Mouse (Mus musculus): ENCODE results near the gene Oxct1.

Oxct1 gene

GRCm38 (mm10) chr15:4028411-4028700 lies 2.2 kb downstream of the Oxct1 start:
- no peak for DNase-seq (ENCODE audit: low read depth, low spot score)

- DNase-seq (ENCODE audit: low read depth, low spot score), result no peak
Measured at GRCm38 (mm10) chr15:4028960-4029359, 2.8 kb downstream of the Oxct1 start.

GRCm38 (mm10) chr15:4033168-4034004 lies 7.2 kb downstream of the Oxct1 start:
- DNase-seq (ENCODE audit: low read depth, low spot score), result peak; percentile 10

- peak; percentile 25 for DNase-seq (ENCODE audit: low read depth, low spot score)
Measured at GRCm38 (mm10) chr15:4042423-4042822, 16.2 kb downstream of the Oxct1 start.

- peak; percentile 82 for DNase-seq (ENCODE audit: low read depth, low spot score)
Measured at GRCm38 (mm10) chr15:4043032-4043471, 16.9 kb downstream of the Oxct1 start.

GRCm38 (mm10) chr15:4056627-4057026 lies 30.4 kb downstream of the Oxct1 start:
- DNase-seq (ENCODE audit: low read depth, low spot score), result peak; percentile 8

- no peak for DNase-seq (ENCODE audit: low read depth, low spot score)
Measured at GRCm38 (mm10) chr15:4063574-4063973, 37.4 kb downstream of the Oxct1 start.

GRCm38 (mm10) chr15:4064013-4064412 lies 37.8 kb downstream of the Oxct1 start:
- DNase-seq (ENCODE audit: low read depth, low spot score), result no peak

GRCm38 (mm10) chr15:4064694-4065093 lies 38.5 kb downstream of the Oxct1 start:
- DNase-seq (ENCODE audit: low read depth, low spot score), result no peak

GRCm38 (mm10) chr15:4067273-4067990 lies 41.2 kb downstream of the Oxct1 start:
- DNase-seq (ENCODE audit: low read depth, low spot score), result no peak

- no peak for DNase-seq (ENCODE audit: low read depth, low spot score)
Measured at GRCm38 (mm10) chr15:4077978-4078377, 51.8 kb downstream of the Oxct1 start.

- DNase-seq (ENCODE audit: low read depth, low spot score), result no peak
Measured at GRCm38 (mm10) chr15:4078785-4079184, 52.6 kb downstream of the Oxct1 start.

GRCm38 (mm10) chr15:4079425-4080189 lies 53.4 kb downstream of the Oxct1 start:
- no peak for DNase-seq (ENCODE audit: low read depth, low spot score)

GRCm38 (mm10) chr15:4085600-4086384 lies 59.6 kb downstream of the Oxct1 start:
- DNase-seq (ENCODE audit: low read depth, low spot score), result peak; percentile 68

- no peak for DNase-seq (ENCODE audit: low read depth, low spot score)
Measured at GRCm38 (mm10) chr15:4087446-4087845, 61.3 kb downstream of the Oxct1 start.

GRCm38 (mm10) chr15:4087914-4088313 lies 61.7 kb downstream of the Oxct1 start:
- no peak for DNase-seq (ENCODE audit: low read depth, low spot score)

GRCm38 (mm10) chr15:4090601-4091000 lies 64.4 kb downstream of the Oxct1 start:
- no peak for DNase-seq (ENCODE audit: low read depth, low spot score)

- DNase-seq (ENCODE audit: low read depth, low spot score), result no peak
Measured at GRCm38 (mm10) chr15:4092586-4092985, 66.4 kb downstream of the Oxct1 start.

- DNase-seq (ENCODE audit: low read depth, low spot score), result no peak
Measured at GRCm38 (mm10) chr15:4100341-4100921, 74.2 kb downstream of the Oxct1 start.

GRCm38 (mm10) chr15:4101025-4101424 lies 74.8 kb downstream of the Oxct1 start:
- DNase-seq (ENCODE audit: low read depth, low spot score), result no peak

GRCm38 (mm10) chr15:4104319-4104718 lies 78.1 kb downstream of the Oxct1 start:
- no peak for DNase-seq (ENCODE audit: low read depth, low spot score)

Measured in CD4-positive, CD25-positive, alpha-beta regulatory T cell, adult 2 months (primary cell).